Comparison of ENCODE assay signal across 23 mouse cellular contexts in the genomic region with DNA sequence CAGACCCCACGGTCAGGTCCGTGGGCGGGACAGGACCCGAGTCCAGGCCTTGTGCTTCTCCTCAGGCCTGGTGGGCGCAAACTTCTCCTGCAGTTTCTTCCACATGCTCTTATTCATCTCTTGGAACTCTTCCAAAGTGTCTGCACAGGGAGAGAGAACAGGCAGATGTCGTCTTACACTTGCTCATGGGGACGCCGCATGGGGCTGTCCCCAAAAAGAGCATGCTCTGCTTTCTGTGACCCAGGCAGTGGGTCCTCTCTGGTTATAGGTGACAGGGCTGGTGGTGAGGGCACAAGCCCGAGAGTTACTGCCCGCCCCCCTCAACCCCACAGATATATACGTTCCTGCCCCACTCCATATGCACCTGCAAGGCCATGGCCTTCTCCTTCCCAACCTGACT. TPM values are rescaled to one million over a fixed set of nuclear protein-coding genes. Genes with fewer than 3 reads are reported as not detected.
"Had no signal": no experiment of that assay in that cellular context is flagged by ENCODE, and none has a peak within 500 bp of the region (broad histone marks: within the 10 kb centered on the region; RNA-seq: fewer than 3 reads in every experiment).

No protein-coding gene starts in this region.

- DNase-seq: kidney, adult 8-10 months; kidney, postnatal 10 days; kidney, postnatal 36 days; liver; liver, postnatal 0 days; lung, embryonic 14.5 days; right cerebral cortex, adult 18-20 months; right cerebral cortex, postnatal 14 days; right cerebral cortex, postnatal 4 days; thymus, adult 2 months; thymus, postnatal 14 days; thymus, postnatal 4 days had no signal

- H3K4me2 ChIP-seq: kidney, embryonic 15.5 days; limb, embryonic 13.5 days; lung, embryonic 14.5 days; midbrain, embryonic 12.5 days; midbrain, embryonic 15.5 days; neural tube, embryonic 12.5 days; neural tube, embryonic 15.5 days had no signal

- H3K27ac ChIP-seq: limb, embryonic 10.5 days; limb, embryonic 13.5 days; liver, embryonic 14.5 days; macrophage; midbrain, embryonic 12.5 days; midbrain, embryonic 15.5 days; neural tube, embryonic 12.5 days; neural tube, embryonic 15.5 days; stomach, postnatal 0 days had no signal

- H3K4me3 ChIP-seq: kidney, embryonic 15.5 days; limb, embryonic 10.5 days; limb, embryonic 13.5 days; midbrain, embryonic 12.5 days; midbrain, embryonic 15.5 days; neural tube, embryonic 12.5 days; neural tube, embryonic 15.5 days had no signal

- ATAC-seq: lung, postnatal 0 days; midbrain, embryonic 15.5 days had no signal

- H3K27me3 ChIP-seq: limb, embryonic 13.5 days; midbrain, embryonic 15.5 days; neural tube, embryonic 12.5 days had no signal

- H3K9ac ChIP-seq: kidney, embryonic 15.5 days; limb, embryonic 13.5 days; liver, embryonic 14.5 days; liver, postnatal 0 days; lung, embryonic 14.5 days; midbrain, embryonic 12.5 days; midbrain, embryonic 15.5 days; neural tube, embryonic 12.5 days; neural tube, embryonic 15.5 days had no signal

- H3K9me3 ChIP-seq: kidney, embryonic 15.5 days; limb, embryonic 10.5 days; limb, embryonic 13.5 days; midbrain, embryonic 12.5 days; midbrain, embryonic 15.5 days; neural tube, embryonic 12.5 days; neural tube, embryonic 15.5 days had no signal

RNA-seq across cellular contexts. Expression of a gene that starts 44.9 kb away (rescaled TPM):
- polyA plus RNA-seq: limb, embryonic 10.5 days; lung, embryonic 14.5 days; macrophage had no signal
